Mouse (Mus musculus): ENCODE results near the gene Adat1. TPM values are rescaled to one million over a fixed set of nuclear protein-coding genes. Genes with fewer than 3 reads are reported as not detected.

The Adat1 gene
- polyA plus RNA-seq (2015; fragmentation: Nextera tagmentation; extraction: Ambion mirVana): 2.2 and 2.3 TPM in 2 replicates

GRCm38 (mm10) chr8:111992013-111992702, at the start of gene Adat1:
Adat1 (minus strand) TSS chr8:111992302.

GRCm38 (mm10) chr8:112014936-112015335, 22.8 kb upstream of the Adat1 start, which contains the start of gene Gm6793:
Gm6793 (minus strand) TSS chr8:112015036.

DNA sequence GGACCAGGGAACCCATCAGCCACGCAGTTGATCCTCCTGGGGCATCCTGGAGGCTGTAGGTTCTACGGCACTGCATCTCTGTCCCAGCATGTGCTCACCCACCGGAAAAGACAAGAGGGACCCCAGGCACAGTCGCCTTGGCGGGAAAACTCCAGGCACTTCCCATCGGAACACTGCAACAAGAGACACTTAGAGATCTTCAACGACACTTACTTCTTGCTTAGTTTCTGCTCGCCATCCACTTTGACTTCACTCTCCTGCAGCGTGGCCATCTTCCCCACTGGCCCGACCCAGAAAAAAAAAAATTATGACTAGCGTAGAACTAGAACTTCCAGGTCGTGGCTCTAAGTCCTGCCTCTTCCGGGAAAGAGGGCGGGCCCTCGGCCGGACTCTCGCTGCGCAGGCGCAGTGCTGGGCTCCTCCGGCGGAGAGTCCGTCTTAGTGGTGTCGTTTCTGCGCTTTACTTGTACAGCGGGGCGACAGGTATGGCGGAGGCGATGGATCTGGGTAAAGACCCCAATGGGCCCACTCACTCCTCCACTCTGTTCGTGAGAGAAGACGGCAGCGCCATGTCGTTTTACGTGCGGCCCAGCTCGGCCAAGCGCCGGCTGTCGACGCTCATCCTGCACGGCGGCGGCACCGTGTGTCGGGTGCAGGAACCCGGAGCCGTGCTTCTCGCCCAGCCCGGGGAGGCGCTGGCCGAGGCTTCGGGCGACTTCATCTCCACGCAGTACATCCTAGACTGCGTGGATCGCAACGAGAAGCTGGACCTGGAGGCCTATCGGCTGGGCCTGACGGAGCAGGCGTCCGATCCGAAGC, 19.1 kb upstream of the Adat1 start, which contains the start of the genes Kars and Terf2ip:
Gene Kars (minus strand): TSS at position 327 of the 819 bp plus-strand sequence.
Gene Terf2ip (plus strand): TSS at position 402 of the 819 bp plus-strand sequence.

DNA sequence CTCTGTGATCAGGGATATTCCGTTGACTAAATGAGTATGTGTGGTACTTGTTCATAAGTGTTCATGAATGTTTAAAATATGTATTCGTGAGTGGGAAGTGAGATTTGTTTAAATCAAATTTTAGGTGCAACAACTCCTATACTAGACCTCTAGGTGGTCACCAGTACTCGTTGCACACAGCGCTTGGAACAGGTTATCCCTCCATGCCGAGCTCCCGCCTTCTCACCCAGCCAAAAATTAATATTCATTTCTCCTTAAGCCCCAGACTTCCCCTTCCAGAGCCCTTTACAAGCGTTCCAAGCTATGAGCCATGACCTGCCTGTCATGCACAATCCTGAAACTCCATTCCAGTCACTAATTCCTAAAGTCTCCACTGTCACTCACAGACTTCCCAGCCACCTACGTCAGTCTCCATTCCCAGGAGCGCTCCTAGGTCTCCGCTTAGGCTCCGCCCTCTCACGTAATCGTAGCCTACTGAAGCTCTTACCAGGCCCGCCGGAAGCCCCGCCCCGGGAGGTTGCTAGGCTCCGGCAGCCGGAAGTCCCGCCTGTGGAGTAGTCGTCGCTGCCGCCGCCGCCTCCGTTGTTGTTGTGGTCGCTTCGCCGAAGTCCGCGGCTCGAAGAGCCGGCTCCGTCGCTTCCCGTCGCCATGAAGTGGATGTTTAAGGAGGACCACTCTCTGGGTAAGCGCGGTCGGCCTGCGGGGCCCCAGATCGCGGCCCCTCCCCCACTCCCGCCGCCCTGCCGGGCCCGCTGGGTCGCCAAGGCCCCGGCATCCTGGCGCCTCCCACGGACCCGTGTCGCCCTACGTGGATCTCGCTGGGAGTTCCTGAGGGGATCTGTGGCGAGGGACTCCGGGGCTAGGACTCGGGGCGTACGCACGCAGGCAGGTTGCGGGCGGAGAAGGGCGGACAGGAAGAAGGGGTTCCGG, 51.7 kb downstream of the Adat1 start, which contains the start of gene Gabarapl2:
Gene Gabarapl2 (plus strand): TSS at position 533 of the 930 bp plus-strand sequence.

GRCm38 (mm10) chr8:111933348-111934076, 58.6 kb downstream of the Adat1 start, which contains the start of gene Tmem231:
Tmem231 (minus strand) TSS chr8:111933881.

Other genes starting within 250 kb of the Adat1 start
- 17.2 and 18.9 TPM in 2 replicates for gene Bcar1, start 248.5 kb downstream of the Adat1 start, polyA plus RNA-seq (2015; fragmentation: Nextera tagmentation; extraction: Ambion mirVana)
- 83.7 and 108 TPM in 2 replicates for gene Cfdp1, start 138.0 kb downstream of the Adat1 start, polyA plus RNA-seq (2015; fragmentation: Nextera tagmentation; extraction: Ambion mirVana)
- 2.3 and 2.9 TPM in 2 replicates for gene Tmem170, start 115.6 kb downstream of the Adat1 start, polyA plus RNA-seq (2015; fragmentation: Nextera tagmentation; extraction: Ambion mirVana)
- 0.60 and 2.0 TPM in 2 replicates for gene Chst5, start 81.9 kb downstream of the Adat1 start, polyA plus RNA-seq (2015; fragmentation: Nextera tagmentation; extraction: Ambion mirVana)
- 2.2 and 2.3 TPM in 2 replicates for gene Tmem231, start 58.4 kb downstream of the Adat1 start, polyA plus RNA-seq (2015; fragmentation: Nextera tagmentation; extraction: Ambion mirVana)
- 166 and 174 TPM in 2 replicates for gene Gabarapl2, start 51.6 kb downstream of the Adat1 start, polyA plus RNA-seq (2015; fragmentation: Nextera tagmentation; extraction: Ambion mirVana)
- 115 and 118 TPM in 2 replicates for gene Kars, start 19.0 kb upstream of the Adat1 start, polyA plus RNA-seq (2015; fragmentation: Nextera tagmentation; extraction: Ambion mirVana)
- 12.2 and 12.6 TPM in 2 replicates for gene Terf2ip, start 19.1 kb upstream of the Adat1 start, polyA plus RNA-seq (2015; fragmentation: Nextera tagmentation; extraction: Ambion mirVana)
- gene Gm6793, start 22.7 kb upstream of the Adat1 start, polyA plus RNA-seq (2015; fragmentation: Nextera tagmentation; extraction: Ambion mirVana): 0.09 and 0.22 TPM in 2 replicates

All from skeletal muscle tissue, postnatal 0 days (tissue).